Mouse (Mus musculus) neutrophil, adult 5-6 weeks (primary cell): ENCODE data around the gene D7Ertd443e. TPM values are rescaled to one million over a fixed set of nuclear protein-coding genes. Genes with fewer than 3 reads are reported as not detected.

Source experiments
- ATAC-seq: fragments of 151-379, 151-347 bp; 2 replicates; pipeline ENCODE4 v1.8.0; 2017; ENCODE audit warnings: mild to moderate bottlenecking, moderate TSS enrichment; ENCODE audit not compliant: insufficient number of reproducible peaks, poor library complexity, low FRiP score, severe bottlenecking; ENCODE audit errors: extremely low read depth
- total RNA-seq: library from RNA; stranded (forward); fragments of 200-1000 nt; gene quantifications from 2 replicates; pipeline ENCODE4 v1.2.3, GENCODE M21; 2017

The D7Ertd443e gene
- total RNA-seq, 1 experiment from 2014 or later = not detected

- no peak for ATAC-seq
Observed at GRCm38 (mm10) chr7:134292750-134293149, 92.7 kb downstream of the D7Ertd443e start.

DNA sequence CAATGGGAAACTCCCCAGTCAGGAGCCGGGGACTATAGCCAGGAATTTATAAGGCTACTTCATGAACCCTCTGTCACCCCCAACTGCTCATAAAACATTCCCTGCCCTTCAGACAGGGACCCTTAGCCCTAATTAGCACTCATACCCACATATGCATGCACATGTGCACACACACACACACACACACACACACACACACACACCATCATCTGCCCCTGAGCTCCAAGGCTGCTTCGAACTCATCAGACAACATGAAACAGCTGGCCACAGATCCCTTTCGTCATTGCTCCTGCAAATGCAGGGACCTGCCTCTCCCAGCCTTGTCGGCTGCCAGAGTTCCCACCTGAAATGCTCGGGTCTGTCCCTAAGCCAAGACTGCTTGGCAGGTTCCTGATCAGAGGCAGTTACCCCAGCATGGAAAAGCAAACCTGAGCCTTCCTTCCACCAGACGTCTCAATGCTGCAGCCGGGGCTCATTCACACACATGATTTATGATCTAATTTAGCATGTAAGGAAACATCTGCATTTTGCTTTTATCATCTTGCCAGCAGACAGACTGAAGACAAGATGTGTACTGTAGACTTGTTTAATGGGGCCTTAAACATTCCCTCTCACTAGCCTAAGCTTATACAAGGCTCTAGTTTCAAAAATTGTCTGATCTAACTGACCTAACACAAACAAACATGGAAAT is 95.7 kb downstream of the D7Ertd443e start:
- ATAC-seq = no peak

DNA sequence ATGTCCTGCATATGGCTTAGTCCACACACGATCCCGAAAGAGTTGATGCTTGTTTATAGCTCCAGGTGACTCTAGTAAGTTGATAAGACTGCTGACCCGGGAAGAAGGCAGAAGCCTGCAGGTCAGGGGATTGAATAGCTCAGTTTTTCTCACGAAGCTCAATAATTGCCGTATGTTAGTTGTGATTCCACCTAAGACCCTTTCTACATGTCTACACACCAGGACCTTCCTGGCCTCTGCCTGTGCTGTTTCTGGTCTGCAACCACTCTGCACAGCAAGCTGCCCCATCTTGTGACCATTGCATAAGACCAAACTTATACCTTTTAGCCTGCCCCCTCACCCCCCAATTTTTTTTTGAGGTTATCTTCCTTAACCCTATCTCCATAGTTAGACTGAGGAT is 96.3 kb downstream of the D7Ertd443e start:
- ATAC-seq = no peak

DNA sequence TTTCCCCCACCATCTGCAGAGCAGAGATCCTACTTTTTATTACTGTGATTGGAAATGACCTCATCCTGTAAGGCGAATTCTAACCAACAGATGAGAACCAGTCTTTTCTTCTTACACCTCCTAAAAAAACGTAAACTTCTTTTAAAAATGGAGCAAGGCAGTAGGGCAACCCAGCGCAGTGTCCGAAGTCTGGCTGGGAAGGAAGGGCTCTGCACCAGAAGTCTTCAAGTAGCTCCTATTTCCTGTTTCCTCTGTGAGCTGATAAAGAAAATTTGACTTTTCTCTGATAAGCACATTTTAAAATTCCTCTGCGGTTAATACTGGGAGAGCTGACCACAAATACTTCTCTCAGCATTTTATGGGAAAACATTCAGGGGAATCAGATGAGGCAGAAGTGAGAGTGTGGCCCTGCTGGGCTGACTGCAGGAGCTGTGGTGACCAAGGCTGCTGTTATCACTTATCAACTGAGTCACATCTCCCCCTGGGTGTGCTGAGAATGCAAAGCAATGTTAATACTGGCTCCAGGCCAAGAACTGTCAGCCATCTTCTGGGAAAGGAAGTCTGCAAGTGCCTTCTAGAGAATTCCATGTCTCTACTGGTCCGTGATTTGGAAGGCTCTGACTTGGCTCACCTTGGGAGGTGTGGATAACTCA is 97.8 kb downstream of the D7Ertd443e start:
- ATAC-seq = no peak

- no peak for ATAC-seq
Observed at GRCm38 (mm10) chr7:134272956-134273355, 112.5 kb downstream of the D7Ertd443e start.

- no peak for ATAC-seq
Observed at GRCm38 (mm10) chr7:134272421-134272820, 113.0 kb downstream of the D7Ertd443e start.

DNA sequence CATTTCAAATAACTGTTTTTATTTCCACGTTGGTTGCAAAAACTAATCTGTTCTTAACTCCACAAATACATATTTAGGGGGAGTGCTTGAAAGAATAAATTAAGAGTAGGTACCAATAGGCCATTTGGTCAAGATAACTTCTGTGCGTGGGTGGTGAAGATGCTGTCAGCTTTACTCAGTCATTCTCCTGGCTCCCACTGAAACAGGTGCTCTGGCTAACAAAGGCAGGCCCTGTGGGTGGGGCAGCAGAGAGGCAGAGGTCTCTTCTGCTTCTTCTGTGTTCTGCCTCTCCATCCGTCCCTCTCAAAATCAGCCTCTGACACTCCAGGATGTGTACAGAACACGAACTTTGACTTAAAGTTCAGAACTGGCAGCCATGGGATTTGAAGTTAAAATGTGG is 119.7 kb downstream of the D7Ertd443e start:
- ATAC-seq = no peak

GRCm38 (mm10) chr7:134263146-134263906 is 122.1 kb downstream of the D7Ertd443e start:
- ATAC-seq = no peak

GRCm38 (mm10) chr7:134261003-134261701 is 124.3 kb downstream of the D7Ertd443e start:
- ATAC-seq = no peak

DNA sequence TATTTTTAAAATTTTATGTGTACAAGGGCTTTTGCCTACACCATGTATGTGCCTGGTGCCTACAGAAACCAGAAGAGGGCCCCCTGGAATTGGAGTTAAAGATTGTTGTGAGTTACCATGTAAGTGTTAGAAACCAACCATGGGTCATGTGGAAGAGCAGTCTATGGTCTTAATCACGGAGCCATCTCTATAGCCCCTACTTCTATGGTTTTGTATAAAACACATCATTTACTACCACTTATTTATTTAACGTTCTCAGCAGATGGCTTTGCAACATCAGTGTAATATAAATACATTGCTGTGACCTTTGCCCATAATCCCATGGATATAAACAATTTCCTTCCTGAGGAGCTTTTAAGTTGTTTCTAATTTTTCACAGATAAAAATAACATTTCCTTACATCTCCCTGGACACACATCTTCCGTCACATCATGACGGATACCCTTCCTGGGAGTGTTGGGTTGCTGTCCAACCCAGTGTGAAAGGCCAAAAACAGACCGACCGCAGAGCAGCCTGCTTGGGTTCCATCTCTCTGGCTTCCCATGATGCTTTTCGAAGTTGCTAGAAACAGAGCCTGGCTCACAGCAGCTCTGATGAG is 135.1 kb downstream of the D7Ertd443e start:
- ATAC-seq = no peak

GRCm38 (mm10) chr7:134248041-134248440 is 137.4 kb downstream of the D7Ertd443e start:
- no peak for ATAC-seq

- ATAC-seq = no peak
Observed at GRCm38 (mm10) chr7:134246624-134247023, 138.8 kb downstream of the D7Ertd443e start.

- ATAC-seq = no peak
Observed at GRCm38 (mm10) chr7:134242773-134243172, 142.7 kb downstream of the D7Ertd443e start.

DNA sequence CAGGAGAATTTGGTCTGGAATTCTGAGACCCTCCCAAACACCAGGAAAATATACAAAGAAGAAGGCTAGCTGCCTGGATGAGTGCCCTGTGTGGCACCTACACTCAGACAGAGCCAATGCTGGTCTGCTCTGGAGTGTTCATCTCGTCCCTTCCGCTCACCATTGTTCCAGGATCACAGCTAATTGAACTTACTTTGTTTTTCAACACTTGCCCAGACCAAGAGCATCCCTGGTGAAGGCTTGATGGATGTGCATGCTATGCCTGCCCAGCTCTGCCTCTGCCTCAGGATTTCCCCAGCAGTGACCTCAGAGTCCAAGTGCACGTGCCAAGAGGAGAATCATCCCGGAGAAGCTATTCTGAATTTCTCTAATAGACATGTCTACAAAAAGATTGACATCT is 144.2 kb downstream of the D7Ertd443e start:
- ATAC-seq = no peak

GRCm38 (mm10) chr7:134240579-134240978 is 144.9 kb downstream of the D7Ertd443e start:
- ATAC-seq = no peak

DNA sequence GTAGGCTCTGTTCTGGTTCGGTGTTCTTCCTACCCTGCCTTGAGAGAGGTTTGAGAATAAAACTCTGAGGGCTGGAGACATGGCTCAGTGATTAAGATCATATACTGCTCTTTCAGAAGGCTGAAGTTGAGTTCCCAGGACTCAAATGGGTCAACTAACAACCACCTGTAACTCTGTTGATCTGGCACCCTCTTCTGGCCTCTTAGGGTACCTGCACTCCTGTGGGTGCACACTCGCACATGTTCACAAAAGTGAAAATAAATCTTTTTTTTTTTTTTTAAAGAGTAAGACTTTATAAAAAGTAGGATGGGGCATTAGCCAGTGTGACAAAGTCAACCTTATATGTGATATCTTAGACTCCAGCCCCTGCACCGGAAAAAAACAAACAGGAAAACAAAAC is 146.6 kb downstream of the D7Ertd443e start:
- ATAC-seq = no peak

- no peak for ATAC-seq
Observed at GRCm38 (mm10) chr7:134237356-134237755, 148.1 kb downstream of the D7Ertd443e start.

GRCm38 (mm10) chr7:134236727-134237126 is 148.7 kb downstream of the D7Ertd443e start:
- ATAC-seq = no peak

- ATAC-seq = no peak
Observed at GRCm38 (mm10) chr7:134235552-134235951, 149.9 kb downstream of the D7Ertd443e start.
